Mouse (Mus musculus) kidney, embryonic 14.5 days (tissue): Measurements from ENCODE around the gene Galnt17. TPM values are rescaled to one million over a fixed set of nuclear protein-coding genes. Genes with fewer than 3 reads are reported as not detected.

ENCODE experiments used
- ATAC-seq: fragments of 200-750 bp; cut with Nextera tagmentation; 2 replicates; pipeline ENCODE4 v1.8.0; 2017; ENCODE audit warnings: moderate number of reproducible peaks, mild to moderate bottlenecking, moderate TSS enrichment, moderate library complexity; ENCODE audit not compliant: low FRiP score, low TSS enrichment
- H3K27ac ChIP-seq: fragments of 300-500 bp; sonication (generic); 2 replicates; pipeline ENCODE4 v1.5.1; 2014; ENCODE audit warnings: low read depth, mild to moderate bottlenecking, low read length, moderate library complexity, mixed read lengths
- H3K27me3 ChIP-seq: fragments of 300-500 bp; sonication (generic); 2 replicates; pipeline ENCODE4 v1.6.1; 2014; ENCODE audit warnings: mild to moderate bottlenecking, low read length; ENCODE audit not compliant: control insufficient read depth, insufficient read depth
- H3K36me3 ChIP-seq: fragments of 300-500 bp; sonication (generic); 2 replicates; pipeline ENCODE4 v1.6.1; 2014; ENCODE audit warnings: low read length, mixed read lengths; ENCODE audit not compliant: control insufficient read depth, insufficient read depth
- H3K4me1 ChIP-seq: fragments of 300-500 bp; sonication (generic); 2 replicates; pipeline ENCODE4 v1.6.1; 2014; ENCODE audit warnings: low read length, mixed read lengths; ENCODE audit not compliant: control insufficient read depth, insufficient read depth
- H3K4me2 ChIP-seq: fragments of 300-500 bp; sonication (generic); replicated peaks from 2 replicates; pipeline ENCODE4 v1.6.1; 2014; ENCODE audit warnings: low read depth, mild to moderate bottlenecking, low read length
- H3K4me3 ChIP-seq: fragments of 300-500 bp; sonication (generic); 2 replicates; pipeline ENCODE4 v1.5.1; 2014; ENCODE audit warnings: mild to moderate bottlenecking, low read length
- H3K9ac ChIP-seq: fragments of 300-500 bp; sonication (generic); 2 replicates; pipeline ENCODE4 v1.6.1; 2014; ENCODE audit warnings: low read depth, mild to moderate bottlenecking, low read length, moderate library complexity
- H3K9me3 ChIP-seq: fragments of 300-500 bp; sonication (generic); 2 replicates; pipeline ENCODE4 v1.6.1; 2016; ENCODE audit warnings: low read length; ENCODE audit not compliant: control insufficient read depth
- WGBS: fragments of 180-500 bp; shearing (Covaris S2); extraction: QIAGEN DNeasy Blood & Tissue Kit; methylation state at CpG from one replicate; pipeline ENCODE4 v1.1.7; 2014; 5-methylcytosine and 5-hydroxymethylcytosine counted together
- polyA plus RNA-seq: library from polyadenylated mRNA; unstranded; fragments of >200 nt; fragmentation: Nextera tagmentation; extraction: Ambion mirVana; gene quantifications from 2 replicates; pipeline ENCODE4 v1.2.1, GENCODE M21; 2014

Gene Galnt17
- polyA plus RNA-seq, 1 experiment from 2014 or later = 2.3 TPM

DNA sequence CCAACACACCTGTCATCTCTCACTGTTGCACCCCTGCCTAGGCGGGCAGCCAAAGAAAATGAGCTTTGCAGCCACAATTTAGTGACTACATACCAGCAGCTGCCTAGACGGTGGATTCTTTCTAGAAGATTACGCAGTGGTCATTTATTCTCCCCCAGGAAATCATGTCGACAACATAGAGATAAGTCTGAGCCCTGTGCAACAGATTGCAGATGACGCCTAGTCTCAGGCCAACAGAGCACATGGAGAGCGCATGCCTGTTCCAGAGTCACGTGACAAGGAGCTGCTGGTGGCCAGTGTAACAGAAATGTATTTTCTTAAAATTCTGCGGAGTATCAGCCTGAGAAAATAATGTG, 380.5 kb downstream of the Galnt17 start:
- no peak overlapping the region for H3K4me3 ChIP-seq
- H3K9me3 ChIP-seq = no peaks in the 10 kb centered on the region
- no peak overlapping the region for H3K27ac ChIP-seq
- H3K9ac ChIP-seq = no peak overlapping the region
- H3K4me1 ChIP-seq = no peaks in the 10 kb centered on the region
- H3K27me3 ChIP-seq = no peaks in the 10 kb centered on the region
- ATAC-seq = no peak
- WGBS = 67% methylated on average over 8 of the region's 8 CpGs
- H3K36me3 ChIP-seq = no peaks in the 10 kb centered on the region
- H3K4me2 ChIP-seq = no peak overlapping the region

DNA sequence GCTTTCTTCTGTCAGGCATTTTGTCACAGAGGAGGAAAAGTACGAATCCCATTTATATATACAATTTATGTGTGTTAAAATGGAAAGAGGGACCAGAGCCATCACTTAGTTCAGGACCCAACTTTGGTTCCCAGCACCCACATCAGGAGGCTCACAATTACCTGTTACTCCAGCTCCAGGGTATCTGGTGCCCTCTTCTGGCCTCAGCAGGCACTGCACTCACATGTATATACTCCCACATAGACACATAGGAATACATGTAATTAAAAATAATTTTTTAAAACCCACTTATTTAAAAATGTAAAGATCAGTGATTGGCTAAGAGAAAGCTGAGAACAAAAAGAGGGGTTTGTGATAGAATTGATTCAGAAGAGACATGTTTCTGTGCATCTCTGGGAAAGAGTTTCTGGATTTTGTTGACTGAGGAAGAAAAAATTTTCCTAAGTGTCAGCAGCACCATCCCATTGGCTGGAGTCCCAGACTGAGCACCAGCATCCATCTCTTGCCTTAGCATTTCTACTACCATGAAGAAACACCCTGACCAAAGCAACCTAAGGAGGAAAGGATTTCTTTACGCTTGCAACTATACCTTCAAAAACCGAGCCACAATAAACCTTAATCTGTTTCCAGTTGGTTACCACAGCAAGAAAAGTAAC, 381.0 kb downstream of the Galnt17 start:
- no peak for ATAC-seq

GRCm38 (mm10) chr5:130925681-130926080, 382.6 kb downstream of the Galnt17 start:
- Histone ChIP-seq H3K27ac (no peak overlapping the region), H3K9ac (no peak overlapping the region), H3K27me3 (no peaks in the 10 kb centered on the region), H3K4me1 (no peaks in the 10 kb centered on the region), H3K4me3 (no peak overlapping the region), H3K4me2 (no peak overlapping the region), H3K9me3 (no peaks in the 10 kb centered on the region), H3K36me3 (no peaks in the 10 kb centered on the region)
- no peak for ATAC-seq
- 91% methylated on average over 7 of the region's 7 CpGs for WGBS

More for the DNA sequence above, 381.0 kb downstream of the Galnt17 start:
- Histone ChIP-seq H3K9me3 (no peaks in the 10 kb centered on the region), H3K4me2 (no peak overlapping the region), H3K4me3 (no peak overlapping the region), H3K4me1 (no peaks in the 10 kb centered on the region), H3K36me3 (no peaks in the 10 kb centered on the region), H3K9ac (no peak overlapping the region), H3K27me3 (no peaks in the 10 kb centered on the region), H3K27ac (no peak overlapping the region)
- 82% methylated on average over 3 of the region's 3 CpGs for WGBS

GRCm38 (mm10) chr5:130924245-130924827, 384.0 kb downstream of the Galnt17 start:
- H3K4me2 ChIP-seq = no peak overlapping the region

GRCm38 (mm10) chr5:130919969-130920368, 388.3 kb downstream of the Galnt17 start:
- H3K36me3 ChIP-seq = no peaks in the 10 kb centered on the region
- ATAC-seq = no peak
- no peaks in the 10 kb centered on the region for H3K4me1 ChIP-seq
- no peak overlapping the region for H3K27ac ChIP-seq
- no peak overlapping the region for H3K4me2 ChIP-seq
- H3K27me3 ChIP-seq = no peaks in the 10 kb centered on the region
- peaks cover 5% of the 10 kb centered on the region; the same call in 1 of the 2 replicates for H3K9me3 ChIP-seq
- 96% methylated on average over 7 of the region's 7 CpGs for WGBS
- no peak overlapping the region for H3K9ac ChIP-seq
- H3K4me3 ChIP-seq = no peak overlapping the region

More at GRCm38 (mm10) chr5:130924245-130924827, 384.0 kb downstream of the Galnt17 start:
- H3K4me3 ChIP-seq = no peak overlapping the region
- 31% methylated on average over 2 of the region's 2 CpGs for WGBS
- H3K27ac ChIP-seq = no peak overlapping the region
- H3K9me3 ChIP-seq = no peaks in the 10 kb centered on the region
- no peak overlapping the region for H3K9ac ChIP-seq
- no peaks in the 10 kb centered on the region for H3K27me3 ChIP-seq
- H3K4me1 ChIP-seq = no peaks in the 10 kb centered on the region
- peak; percentile 62; the same call in 1 of the 2 replicates for ATAC-seq
- H3K36me3 ChIP-seq = no peaks in the 10 kb centered on the region

GRCm38 (mm10) chr5:130914606-130915005, 393.7 kb downstream of the Galnt17 start:
- Histone ChIP-seq H3K27ac (no peak overlapping the region), H3K4me1 (no peaks in the 10 kb centered on the region), H3K4me3 (no peak overlapping the region), H3K4me2 (no peak overlapping the region), H3K9me3 (peaks cover 5% of the 10 kb centered on the region; the same call in 1 of the 2 replicates), H3K9ac (no peak overlapping the region), H3K36me3 (no peaks in the 10 kb centered on the region), H3K27me3 (no peaks in the 10 kb centered on the region)
- no peak for ATAC-seq
- 72% methylated on average over 3 of the region's 3 CpGs for WGBS

- Histone ChIP-seq H3K27me3 (no peaks in the 10 kb centered on the region), H3K27ac (no peak overlapping the region), H3K4me1 (no peaks in the 10 kb centered on the region), H3K9ac (no peak overlapping the region), H3K4me3 (no peak overlapping the region), H3K9me3 (peaks cover 3% of the 10 kb centered on the region; the same call in 1 of the 2 replicates), H3K4me2 (no peak overlapping the region), H3K36me3 (no peaks in the 10 kb centered on the region)
- 75% methylated on average over 2 of the region's 2 CpGs for WGBS
- ATAC-seq = no peak
Measured at GRCm38 (mm10) chr5:130911551-130911950, 396.7 kb downstream of the Galnt17 start.

GRCm38 (mm10) chr5:130901736-130902135, 406.6 kb downstream of the Galnt17 start:
- H3K27me3 ChIP-seq = no peaks in the 10 kb centered on the region
- no peak overlapping the region for H3K4me2 ChIP-seq
- no peak overlapping the region for H3K27ac ChIP-seq
- no peak for ATAC-seq
- no peaks in the 10 kb centered on the region for H3K36me3 ChIP-seq
- no peaks in the 10 kb centered on the region for H3K4me1 ChIP-seq
- no peaks in the 10 kb centered on the region for H3K9me3 ChIP-seq
- WGBS = 59% methylated on average over 3 of the region's 3 CpGs
- H3K4me3 ChIP-seq = no peak overlapping the region
- H3K9ac ChIP-seq = no peak overlapping the region

DNA sequence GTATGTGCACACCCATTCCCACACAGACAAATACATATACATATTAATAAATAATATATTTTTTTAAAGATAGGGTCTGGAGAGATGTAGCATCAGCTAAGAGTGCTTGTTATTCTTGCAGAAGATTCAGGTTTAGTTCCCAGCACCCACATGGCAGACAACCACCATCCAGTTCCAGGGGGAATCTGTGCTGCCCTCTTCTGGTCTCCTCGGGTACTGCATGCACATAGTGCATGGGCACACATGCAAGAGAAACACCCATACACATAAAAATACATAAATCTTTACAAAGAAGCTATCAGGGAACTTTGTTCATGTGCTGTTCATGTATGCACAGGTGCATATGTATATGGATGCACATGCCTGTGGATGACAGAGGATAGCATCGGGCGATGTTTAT, 412.3 kb downstream of the Galnt17 start:
- WGBS = 93% methylated on average over 3 of the region's 3 CpGs

More for the DNA sequence above, 412.3 kb downstream of the Galnt17 start:
- no peak overlapping the region for H3K4me2 ChIP-seq
- 0 out of 2 replicates have a peak, but pooled peaks cover 5% of the 10 kb centered on the region for H3K4me1 ChIP-seq
- no peak overlapping the region for H3K27ac ChIP-seq
- no peaks in the 10 kb centered on the region for H3K36me3 ChIP-seq
- H3K9me3 ChIP-seq = no peaks in the 10 kb centered on the region
- no peak overlapping the region for H3K9ac ChIP-seq
- no peaks in the 10 kb centered on the region for H3K27me3 ChIP-seq
- no peak overlapping the region for H3K4me3 ChIP-seq
- ATAC-seq = no peak
